Mouse (Mus musculus) heart, adult 2 months (tissue): ENCODE results near the gene Ten1. TPM values are rescaled to one million over a fixed set of nuclear protein-coding genes. Genes with fewer than 3 reads are reported as not detected.

Experiments
- DNase-seq, 2 experiments: peaks; one replicate each; pipeline ENCODE4 v3.0.0; 2021
- H3K27ac ChIP-seq: fragments of 200-600 bp; 2 replicates; pipeline ENCODE4 v1.8.1; 2022
- H3K27me3 ChIP-seq: fragments of 200-500 bp; 2 replicates; pipeline ENCODE4 v1.6.1; 2012; ENCODE audit warnings: mild to moderate bottlenecking, low read length, inconsistent platforms, mixed read lengths; ENCODE audit not compliant: control insufficient read depth, insufficient read depth
- H3K36me3 ChIP-seq: fragments of 200-500 bp; 2 replicates; pipeline ENCODE4 v1.6.1; 2012; ENCODE audit warnings: low read length, inconsistent platforms; ENCODE audit not compliant: control insufficient read depth, insufficient read depth
- H3K4me1 ChIP-seq: fragments of 200-500 bp; 2 replicates; pipeline ENCODE4 v1.6.1; 2011; ENCODE audit warnings: low read length; ENCODE audit not compliant: control insufficient read depth, insufficient read depth
- H3K4me3 ChIP-seq: fragments of 200-600 bp; 2 replicates; pipeline ENCODE4 v1.8.1; 2022
- H3K79me2 ChIP-seq: fragments of 200-500 bp; replicated peaks from 2 replicates; pipeline ENCODE4 v1.6.1; 2012; ENCODE audit warnings: mild to moderate bottlenecking, inconsistent platforms, low read length, moderate library complexity, mixed read lengths; ENCODE audit not compliant: control insufficient read depth, insufficient read depth
- H3K9ac ChIP-seq: fragments of 200-500 bp; 2 replicates; pipeline ENCODE4 v1.6.1; 2012; ENCODE audit warnings: low read depth, mild to moderate bottlenecking, control low read depth, inconsistent platforms, low read length, mixed read lengths
- CTCF ChIP-seq: fragments of 200-600 bp; IDR thresholded peaks from 2 replicates; pipeline ENCODE4 v1.8.1; 2022; ENCODE audit warnings: antibody characterized with exemption, mild to moderate bottlenecking, moderate library complexity
- EP300 ChIP-seq: fragments of 200-500 bp; IDR thresholded peaks from 2 replicates; pipeline ENCODE4 v1.6.1; 2011; ENCODE audit warnings: low read depth, low read length, control low read depth; ENCODE audit not compliant: insufficient read depth
- POLR2A ChIP-seq: fragments of 200-500 bp; IDR thresholded peaks from 2 replicates; pipeline ENCODE4 v1.6.1; 2011; ENCODE audit warnings: mild to moderate bottlenecking, low read depth, low read length, control low read depth; ENCODE audit not compliant: insufficient read depth
- WGBS: fragments of 180-500 bp; shearing (Covaris S2); methylation state at CpG from one replicate; pipeline ENCODE4 v1.1.7; 2018; 5-methylcytosine and 5-hydroxymethylcytosine counted together
- intact Hi-C: fragments of 180-260 bp; cut with DNase I; formaldehyde crosslinking; loops from one replicate; pipeline ENCODE4 v1.15.1; 2025
- polyA plus RNA-seq: library from polyadenylated mRNA; depleted of rRNA; stranded (reverse); fragments of >200 nt; gene quantifications from 2 replicates; pipeline ENCODE4 v1.2.3, GENCODE M21; 2012
- total RNA-seq, 2 experiments: library from RNA; stranded (reverse); gene quantifications; 2 replicates each; pipeline ENCODE4 v1.2.3; 2021

Gene Ten1
- total and polyA plus RNA-seq, 3 experiments = 9.1 to 12.8 (median 10.2) TPM

- Histone ChIP-seq H3K36me3 (no peaks in the 10 kb centered on the region), H3K79me2 (no peaks in the 10 kb centered on the region), H3K4me1 (no peaks in the 10 kb centered on the region), H3K27ac (no peak overlapping the region), H3K9ac (no peak overlapping the region), H3K27me3 (no peaks in the 10 kb centered on the region), H3K4me3 (no peak overlapping the region)
- DNase-seq = no peak
- WGBS = 92% methylated on average over 22 of the region's 22 CpGs
- intact Hi-C loops = no loop called here
- TF ChIP-seq EP300 = no peak
- TF ChIP-seq CTCF = no peak
- TF ChIP-seq POLR2A = no peak
These were observed 23.7 kb upstream of the Ten1 start for GRCm38 (mm10) chr11:116174775-116175448.

GRCm38 (mm10) chr11:116176010-116176409 lies 22.6 kb upstream of the Ten1 start:
- no peak overlapping the region for H3K27ac ChIP-seq
- no peak overlapping the region for H3K4me3 ChIP-seq
- no peaks in the 10 kb centered on the region for H3K79me2 ChIP-seq
- TF ChIP-seq POLR2A (no peak), CTCF (no peak), EP300 (no peak)
- 88% methylated on average over 7 of the region's 7 CpGs for WGBS
- H3K27me3 ChIP-seq = no peaks in the 10 kb centered on the region
- no peak for DNase-seq
- H3K36me3 ChIP-seq = no peaks in the 10 kb centered on the region
- H3K4me1 ChIP-seq = no peaks in the 10 kb centered on the region
- intact Hi-C loops = no loop called here
- H3K9ac ChIP-seq = no peak overlapping the region

- no peak for DNase-seq
- H3K9ac ChIP-seq = no peak overlapping the region
- TF ChIP-seq EP300 (no peak), CTCF (no peak), POLR2A (no peak)
- H3K27me3 ChIP-seq = no peaks in the 10 kb centered on the region
- H3K27ac ChIP-seq = no peak overlapping the region
- intact Hi-C loops = no loop called here
- H3K36me3 ChIP-seq = no peaks in the 10 kb centered on the region
- H3K4me3 ChIP-seq = no peak overlapping the region
- WGBS = 88% methylated on average over 20 of the region's 20 CpGs
- H3K4me1 ChIP-seq = no peaks in the 10 kb centered on the region
- no peaks in the 10 kb centered on the region for H3K79me2 ChIP-seq
These were observed 20.1 kb upstream of the Ten1 start for GRCm38 (mm10) chr11:116178411-116179121.

GRCm38 (mm10) chr11:116185836-116186235 lies 12.8 kb upstream of the Ten1 start:
- 54% methylated on average over 3 of the region's 3 CpGs for WGBS
- no peak overlapping the region for H3K4me3 ChIP-seq
- no peak overlapping the region for H3K27ac ChIP-seq
- no peaks in the 10 kb centered on the region for H3K27me3 ChIP-seq
- TF ChIP-seq POLR2A = no peak
- TF ChIP-seq CTCF = no peak
- TF ChIP-seq EP300 = no peak
- H3K36me3 ChIP-seq = peaks cover 13% of the 10 kb centered on the region
- intact Hi-C loops = no loop called here
- H3K4me1 ChIP-seq = peaks cover 12% of the 10 kb centered on the region
- no peak overlapping the region for H3K9ac ChIP-seq
- H3K79me2 ChIP-seq = peaks cover 7% of the 10 kb centered on the region
- no peak for DNase-seq

GRCm38 (mm10) chr11:116186360-116186759 lies 12.3 kb upstream of the Ten1 start:
- DNase-seq = no peak
- Histone ChIP-seq H3K27me3 (no peaks in the 10 kb centered on the region), H3K36me3 (peaks cover 13% of the 10 kb centered on the region), H3K4me1 (peaks cover 12% of the 10 kb centered on the region), H3K9ac (no peak overlapping the region), H3K79me2 (peaks cover 9% of the 10 kb centered on the region), H3K27ac (no peak overlapping the region), H3K4me3 (no peak overlapping the region)
- intact Hi-C loops = no loop called here
- TF ChIP-seq CTCF = no peak
- no peak for TF ChIP-seq EP300
- TF ChIP-seq POLR2A = no peak
- WGBS = 81% methylated on average over 11 of the region's 11 CpGs

GRCm38 (mm10) chr11:116187226-116187930 lies 11.3 kb upstream of the Ten1 start:
- Histone ChIP-seq H3K4me3 (no peak overlapping the region), H3K36me3 (peaks cover 13% of the 10 kb centered on the region), H3K9ac (no peak overlapping the region), H3K27ac (no peak overlapping the region), H3K27me3 (no peaks in the 10 kb centered on the region), H3K4me1 (peaks cover 12% of the 10 kb centered on the region), H3K79me2 (peaks cover 10% of the 10 kb centered on the region)
- intact Hi-C loops = no loop called here
- TF ChIP-seq EP300 (no peak), POLR2A (no peak), CTCF (no peak)
- DNase-seq = no peak
- WGBS = 41% methylated on average over 11 of the region's 11 CpGs
